Mouse (Mus musculus) 416B (cell line): ENCODE measurements around the gene Cln6.
"Not testable (repeated sequence)": the region's sequence is repeated elsewhere in the genome, so short reads cannot be mapped to it uniquely, and the experiment has no call there.

Experiments
- DNase-seq: peaks from one replicate; pipeline ENCODE4 v3.0.0; 2011; ENCODE audit warnings: low read depth

The Cln6 gene

GRCm38 (mm10) chr9:62838506-62839171 lies at the start of gene Cln6:
Cln6 (plus strand) TSS chr9:62838785.
- DNase-seq = peak; percentile 98

- DNase-seq = no peak
Observed at GRCm38 (mm10) chr9:62789856-62790255, 48.7 kb upstream of the Cln6 start.

GRCm38 (mm10) chr9:62799218-62799617 lies 39.4 kb upstream of the Cln6 start:
- not testable (repeated sequence) for DNase-seq

GRCm38 (mm10) chr9:62810095-62810494 lies 28.5 kb upstream of the Cln6 start:
- no peak for DNase-seq

GRCm38 (mm10) chr9:62810543-62811515 lies 27.8 kb upstream of the Cln6 start:
- peak; percentile 76 for DNase-seq

GRCm38 (mm10) chr9:62811516-62812121 lies 27.0 kb upstream of the Cln6 start, which contains the start of gene Fem1b:
Fem1b (minus strand) TSS chr9:62811934.
- peak; percentile 97 for DNase-seq

GRCm38 (mm10) chr9:62812216-62813049 lies 26.2 kb upstream of the Cln6 start:
- no peak for DNase-seq

GRCm38 (mm10) chr9:62814751-62815150 lies 23.8 kb upstream of the Cln6 start:
- no peak for DNase-seq

GRCm38 (mm10) chr9:62816323-62817098 lies 22.1 kb upstream of the Cln6 start:
- DNase-seq = no peak

GRCm38 (mm10) chr9:62817099-62817571 lies 21.4 kb upstream of the Cln6 start:
- DNase-seq = no peak

GRCm38 (mm10) chr9:62817828-62818614 lies 20.6 kb upstream of the Cln6 start:
- DNase-seq = no peak

- no peak for DNase-seq
Observed at GRCm38 (mm10) chr9:62819494-62819893, 19.1 kb upstream of the Cln6 start.

GRCm38 (mm10) chr9:62819910-62820309 lies 18.7 kb upstream of the Cln6 start:
- not testable (repeated sequence) for DNase-seq

GRCm38 (mm10) chr9:62820829-62821228 lies 17.8 kb upstream of the Cln6 start:
- no peak for DNase-seq

- DNase-seq = no peak
Observed at GRCm38 (mm10) chr9:62821811-62822210, 16.8 kb upstream of the Cln6 start.

GRCm38 (mm10) chr9:62825791-62826393 lies 12.7 kb upstream of the Cln6 start:
- no peak for DNase-seq

- DNase-seq = no peak
Observed at GRCm38 (mm10) chr9:62826456-62826855, 12.1 kb upstream of the Cln6 start.

- DNase-seq = peak; percentile 83
Observed at GRCm38 (mm10) chr9:62827939-62828652, 10.5 kb upstream of the Cln6 start.

- peak; percentile 97 for DNase-seq
Observed at GRCm38 (mm10) chr9:62828662-62829086, 9.9 kb upstream of the Cln6 start.
